Mouse (Mus musculus): ENCODE results near the gene Ppp1r14b. TPM values are rescaled to one million over a fixed set of nuclear protein-coding genes. Genes with fewer than 3 reads are reported as not detected.

Gene Ppp1r14b
- polyA plus RNA-seq, 1 experiment from 2014 or later = 224 TPM

GRCm38 (mm10) chr19:6970460-6971085, 4.2 kb upstream of the Ppp1r14b start:
- H3K27me3 ChIP-seq (ENCODE audit: insufficient read depth, low read length) = no peaks in the 10 kb centered on the region
- peaks cover 13% of the 10 kb centered on the region for H3K4me1 ChIP-seq (ENCODE audit: insufficient read depth)
- peak overlapping the region; percentile 71 for H3K9ac ChIP-seq
- WGBS = 23% methylated on average over 11 of the region's 11 CpGs
- peaks cover 13% of the 10 kb centered on the region for H3K36me3 ChIP-seq (ENCODE audit: insufficient read depth)
- ATAC-seq (ENCODE audit: insufficient read depth) = no peak
- no peaks in the 10 kb centered on the region for H3K9me3 ChIP-seq (ENCODE audit: low read depth, low read length)
- DNase-seq = no peak
- H3K4me3 ChIP-seq (ENCODE audit: low read depth, low read length) = peak overlapping the region; percentile 70; the same call in 1 of the 2 replicates
- TF ChIP-seq CTCF (IDR thresholded peaks at IDR 0.05; ENCODE audit: low read depth) = no peak
- peak overlapping the region; percentile 89 for H3K4me2 ChIP-seq
- 0 out of 2 replicates have a peak overlapping the region, but pooled peaks have one; percentile 36 for H3K27ac ChIP-seq (ENCODE audit: low read depth)

DNA sequence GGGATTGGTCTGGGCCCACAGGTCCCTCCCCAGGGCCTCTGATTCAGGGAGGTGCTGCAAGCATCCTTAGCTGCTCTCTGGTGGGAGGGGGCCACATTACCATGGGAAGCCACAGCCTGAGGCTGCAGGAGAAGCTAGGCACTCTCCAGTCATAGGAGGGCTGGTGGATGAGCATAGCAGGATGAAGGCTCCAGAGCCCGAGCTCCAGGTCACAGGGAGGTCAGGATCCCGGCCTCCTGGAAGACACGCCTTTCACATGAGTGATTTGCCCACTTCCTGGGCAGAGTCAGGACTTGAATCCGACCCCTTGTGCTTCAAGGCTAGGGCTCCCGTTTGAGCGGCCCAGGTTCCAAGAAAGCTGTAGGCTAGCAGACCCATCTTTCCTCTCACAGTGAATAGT, 3.1 kb upstream of the Ppp1r14b start:
- Histone ChIP-seq H3K27ac (ENCODE audit: low read depth) (0 out of 2 replicates have a peak overlapping the region, but pooled peaks have one; percentile 3), H3K4me2 (no peak overlapping the region), H3K36me3 (ENCODE audit: insufficient read depth) (peaks cover 3% of the 10 kb centered on the region; the same call in 1 of the 2 replicates), H3K9ac (0 out of 2 replicates have a peak overlapping the region, but pooled peaks have one; percentile 2), H3K4me3 (ENCODE audit: low read depth, low read length) (no peak overlapping the region), H3K27me3 (ENCODE audit: insufficient read depth, low read length) (no peaks in the 10 kb centered on the region), H3K4me1 (ENCODE audit: insufficient read depth) (peaks cover 16% of the 10 kb centered on the region), H3K9me3 (ENCODE audit: low read depth, low read length) (no peaks in the 10 kb centered on the region)
- 27% methylated on average over 6 of the region's 6 CpGs for WGBS
- no peak for DNase-seq
- TF ChIP-seq CTCF (IDR thresholded peaks at IDR 0.05; ENCODE audit: low read depth) = no peak
- ATAC-seq (ENCODE audit: insufficient read depth) = no peak

- H3K36me3 ChIP-seq (ENCODE audit: insufficient read depth) = peaks cover 6% of the 10 kb centered on the region
- no peak for TF ChIP-seq CTCF (IDR thresholded peaks at IDR 0.05; ENCODE audit: low read depth)
- DNase-seq = no peak
- no peak overlapping the region for H3K4me2 ChIP-seq
- no peaks in the 10 kb centered on the region for H3K27me3 ChIP-seq (ENCODE audit: insufficient read depth, low read length)
- no peak overlapping the region for H3K9ac ChIP-seq
- 0 out of 2 replicates have a peak overlapping the region, but pooled peaks have one; percentile 3 for H3K27ac ChIP-seq (ENCODE audit: low read depth)
- no peak for ATAC-seq (ENCODE audit: insufficient read depth)
- H3K9me3 ChIP-seq (ENCODE audit: low read depth, low read length) = no peaks in the 10 kb centered on the region
- no peak overlapping the region for H3K4me3 ChIP-seq (ENCODE audit: low read depth, low read length)
- peaks cover 16% of the 10 kb centered on the region for H3K4me1 ChIP-seq (ENCODE audit: insufficient read depth)
- WGBS = 72% methylated on average over 13 of the region's 13 CpGs
Observed at GRCm38 (mm10) chr19:6972247-6972917, 2.4 kb upstream of the Ppp1r14b start.

DNA sequence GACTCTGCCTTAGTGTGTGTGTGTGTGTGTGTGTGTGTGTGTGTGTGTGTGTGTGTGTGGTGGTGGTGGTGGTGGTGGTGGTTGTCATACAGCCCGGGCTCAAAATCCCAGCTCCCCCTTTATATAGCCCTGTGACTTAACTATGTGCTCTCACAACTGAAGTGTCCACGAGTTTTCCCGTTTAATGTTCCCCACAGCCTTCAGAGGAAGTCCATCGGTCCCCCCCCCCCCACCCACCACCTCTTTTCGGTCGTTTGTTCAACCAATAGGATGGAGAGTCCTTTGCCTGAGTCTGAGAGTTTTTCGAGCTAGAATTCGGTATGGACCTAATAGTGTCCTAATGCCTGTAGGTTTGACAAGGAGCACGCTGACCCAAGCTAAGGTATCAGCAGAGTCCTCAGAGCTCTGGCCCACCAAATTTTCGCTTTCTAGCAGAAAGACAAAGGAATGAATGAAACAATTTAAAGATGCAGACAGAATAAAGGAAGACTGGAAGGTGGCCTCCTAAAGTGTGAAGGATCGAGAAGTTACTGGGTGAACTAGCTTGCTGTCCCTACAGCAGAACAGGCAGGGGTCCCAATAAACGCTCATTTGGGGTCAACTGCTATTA, 1.1 kb upstream of the Ppp1r14b start:
- peak overlapping the region; percentile 78 for H3K9ac ChIP-seq
- H3K9me3 ChIP-seq (ENCODE audit: low read depth, low read length) = no peaks in the 10 kb centered on the region
- H3K27me3 ChIP-seq (ENCODE audit: insufficient read depth, low read length) = no peaks in the 10 kb centered on the region
- peak overlapping the region; percentile 33; the same call in 1 of the 2 replicates for H3K27ac ChIP-seq (ENCODE audit: low read depth)
- ATAC-seq (ENCODE audit: insufficient read depth) (no peak), DNase-seq (no peak)
- H3K4me3 ChIP-seq (ENCODE audit: low read depth, low read length) = peak overlapping the region; percentile 58
- peaks cover 13% of the 10 kb centered on the region for H3K4me1 ChIP-seq (ENCODE audit: insufficient read depth)
- no peak for TF ChIP-seq CTCF (IDR thresholded peaks at IDR 0.05; ENCODE audit: low read depth)
- peak overlapping the region; percentile 94 for H3K4me2 ChIP-seq
- WGBS = 33% methylated on average over 12 of the region's 12 CpGs
- peaks cover 19% of the 10 kb centered on the region for H3K36me3 ChIP-seq (ENCODE audit: insufficient read depth)

- TF ChIP-seq CTCF (IDR thresholded peaks at IDR 0.05; ENCODE audit: low read depth) = peak; percentile 47
- ATAC-seq (ENCODE audit: insufficient read depth) = no peak
- Histone ChIP-seq H3K27ac (ENCODE audit: low read depth) (peak within 1 kb of the TSS; percentile 71), H3K4me2 (peak within 1 kb of the TSS; percentile 94), H3K9me3 (ENCODE audit: low read depth, low read length) (no peaks in the 10 kb centered on the region), H3K9ac (peak within 1 kb of the TSS; percentile 78), H3K4me1 (ENCODE audit: insufficient read depth) (peaks cover 12% of the 10 kb centered on the region; the same call in 1 of the 2 replicates), H3K4me3 (ENCODE audit: low read depth, low read length) (peak within 1 kb of the TSS; percentile 58), H3K36me3 (ENCODE audit: insufficient read depth) (peaks cover 21% of the 10 kb centered on the region), H3K27me3 (ENCODE audit: insufficient read depth, low read length) (no peaks in the 10 kb centered on the region)
- WGBS = under 1% methylated on average over 16 of the region's 16 CpGs
- DNase-seq = peak; percentile 76
Observed at GRCm38 (mm10) chr19:6975537-6976521, 1.1 kb downstream of the Ppp1r14b start, which contains the start of gene Plcb3. TSS of gene Plcb3 (minus strand) at chr19:6976470.

Measured in lung, embryonic 14.5 days (tissue).